Mouse (Mus musculus) left cerebral cortex, adult 18-20 months (tissue): Measurements from ENCODE around the gene C2cd2l. TPM values are rescaled to one million over a fixed set of nuclear protein-coding genes. Genes with fewer than 3 reads are reported as not detected.
"Not testable (repeated sequence)": the region's sequence is repeated elsewhere in the genome, so short reads cannot be mapped to it uniquely, and the experiment has no call there.

Experiments
- DNase-seq, 2 experiments: peaks; one replicate each; pipeline ENCODE4 v3.0.0; 2021 to 2022; ENCODE audit warnings: low spot score in 2 of 2, mixed read lengths in 1 of 2
- long read RNA-seq, 2 experiments: library from polyadenylated mRNA; stranded (forward); transcript quantifications; one replicate each; pipeline ENCODE4 v2.0.0; 2021
- total RNA-seq, 2 experiments: library from RNA; stranded (reverse); gene quantifications; 2 replicates each; pipeline ENCODE4 v1.2.3; 2021

The C2cd2l gene
- 100 to 1,000 TPM; 188 to 207 TPM for total RNA-seq
- long read RNA-seq, experiment 1, full-length matches to known transcripts, result 107 of 218 reads
- long read RNA-seq, experiment 1, partial matches to known transcripts, result 65 of 218 reads
- long read RNA-seq, experiment 1, other reads (novel, unspliced or antisense), result 46 of 218 reads
- long read RNA-seq, experiment 2, full-length matches to known transcripts, result 46 of 137 reads
- long read RNA-seq, experiment 2, partial matches to known transcripts, result 67 of 137 reads
- long read RNA-seq, experiment 2, other reads (novel, unspliced or antisense), result 24 of 137 reads

DNA sequence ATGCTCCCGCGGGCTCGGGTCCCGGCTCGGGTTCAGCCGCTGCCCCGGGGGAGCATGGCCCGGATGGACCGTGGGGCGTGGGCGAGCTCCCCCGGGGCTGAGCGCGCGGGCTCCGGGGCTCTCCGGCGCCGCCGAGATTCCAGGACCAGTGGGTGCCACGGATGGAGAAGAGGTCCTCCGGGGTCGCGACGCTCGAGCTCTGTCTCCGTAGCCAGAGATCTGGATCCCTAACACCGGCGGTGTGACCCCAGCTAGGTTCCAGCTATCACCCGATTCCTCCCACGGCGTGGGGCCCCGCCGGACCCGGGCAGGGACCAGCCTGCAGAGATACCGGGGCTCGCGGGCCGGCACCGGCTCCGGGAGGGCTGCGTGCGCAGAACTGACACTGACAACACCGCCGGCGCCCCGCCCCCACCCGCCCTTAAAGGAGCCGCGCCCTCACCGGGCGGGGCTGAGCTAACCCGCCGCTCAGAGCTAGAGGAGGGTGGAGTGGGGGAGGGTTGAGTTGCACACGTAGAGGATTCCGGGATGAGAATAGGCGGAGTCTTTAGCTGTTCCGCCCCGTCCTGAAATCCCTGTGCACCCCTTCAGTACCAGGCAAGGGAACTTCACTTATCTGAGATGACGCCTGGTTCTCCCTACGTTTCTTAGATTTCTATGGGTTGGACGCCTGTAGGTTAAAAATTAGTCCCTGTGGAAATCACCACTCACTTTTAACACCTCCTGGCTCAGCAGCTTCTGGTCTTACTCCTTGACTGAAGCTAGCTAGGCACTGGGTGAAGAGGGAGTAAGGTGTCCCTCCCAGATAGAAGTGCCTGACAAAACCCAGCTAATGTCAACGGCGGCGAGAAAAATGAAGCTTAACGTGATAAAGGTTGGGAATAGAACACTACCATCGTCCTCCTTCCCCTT, at the start of gene C2cd2l:
C2cd2l (minus strand) TSS at position 399 of the 912 bp plus-strand sequence.
- DNase-seq, result peak; percentile 88 to 93

DNA sequence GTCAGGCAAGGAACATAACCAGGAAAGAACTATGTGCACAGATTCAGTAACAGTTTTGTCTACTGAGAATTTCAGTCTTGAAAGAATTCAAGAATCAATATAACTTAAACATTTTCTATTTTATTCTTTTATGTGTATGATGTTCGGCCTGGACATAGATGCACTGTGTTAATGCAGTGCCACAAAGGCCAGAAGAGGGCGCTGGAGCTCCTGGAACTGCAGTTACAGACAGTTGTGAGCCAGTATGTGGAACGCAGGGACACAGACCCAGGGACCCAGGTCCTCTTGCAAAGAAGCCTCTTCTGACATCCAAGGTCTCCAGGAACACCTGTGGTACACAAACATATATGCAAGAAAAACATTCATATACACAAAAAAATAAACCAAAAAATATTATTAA, 44.4 kb upstream of the C2cd2l start:
- DNase-seq, result no peak

DNA sequence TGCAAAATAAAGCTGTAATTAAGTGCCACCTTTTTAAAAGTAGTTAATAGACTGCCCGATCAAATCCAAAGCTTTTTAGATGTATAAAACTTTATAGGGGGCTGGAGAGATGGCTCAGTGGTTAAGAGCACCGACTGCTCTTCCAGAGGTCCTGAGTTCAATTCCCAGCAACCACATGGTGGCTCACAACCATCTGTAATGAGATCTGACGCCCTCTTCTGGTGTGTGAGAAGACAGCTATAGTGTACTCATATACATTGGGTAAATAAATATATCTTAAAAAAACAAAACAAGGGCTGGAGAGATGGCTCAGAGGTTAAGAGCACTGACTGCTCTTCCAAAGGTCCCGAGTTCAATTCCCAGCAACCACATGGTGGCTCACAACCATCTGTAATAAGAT, 41.8 kb upstream of the C2cd2l start:
- DNase-seq, result not testable (repeated sequence)

DNA sequence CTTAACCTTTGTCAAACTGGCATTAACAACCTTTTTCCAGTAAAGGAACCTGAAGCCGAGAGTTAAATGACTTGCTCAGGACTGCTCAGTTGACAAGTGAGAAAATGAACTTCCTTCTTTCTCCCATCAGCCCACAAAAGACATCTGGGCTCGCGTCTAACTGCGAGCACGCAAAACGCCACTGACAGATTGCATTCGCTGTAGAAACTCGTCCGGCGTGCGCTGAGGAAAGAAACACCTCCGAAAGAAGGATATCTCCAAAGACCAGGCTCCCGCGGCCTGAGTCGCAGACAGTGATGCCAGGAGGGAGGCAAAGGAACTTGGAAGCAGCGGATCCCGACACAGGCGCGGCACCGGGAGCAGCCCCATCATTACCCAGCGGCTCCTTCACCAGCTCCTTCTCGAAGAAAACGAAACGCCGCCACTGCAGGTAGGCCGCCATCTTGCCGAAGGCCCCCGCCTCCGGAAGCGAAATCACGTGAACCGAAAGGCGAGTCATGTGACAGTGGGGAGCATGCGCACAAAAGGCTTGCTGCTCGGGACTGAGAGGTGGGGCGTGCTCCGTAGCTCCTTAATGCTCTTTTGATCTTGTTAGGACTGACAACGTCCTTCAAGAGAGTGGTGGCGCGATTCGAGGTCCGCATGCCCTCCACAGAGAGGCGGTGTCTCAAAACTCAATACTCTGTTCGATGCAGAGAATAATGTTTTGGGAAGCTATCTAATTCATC, 41.3 kb upstream of the C2cd2l start, which contains the start of gene Vps11:
Vps11 (minus strand) TSS at position 481 of the 728 bp plus-strand sequence.
- DNase-seq, result peak; percentile 92 to 94

DNA sequence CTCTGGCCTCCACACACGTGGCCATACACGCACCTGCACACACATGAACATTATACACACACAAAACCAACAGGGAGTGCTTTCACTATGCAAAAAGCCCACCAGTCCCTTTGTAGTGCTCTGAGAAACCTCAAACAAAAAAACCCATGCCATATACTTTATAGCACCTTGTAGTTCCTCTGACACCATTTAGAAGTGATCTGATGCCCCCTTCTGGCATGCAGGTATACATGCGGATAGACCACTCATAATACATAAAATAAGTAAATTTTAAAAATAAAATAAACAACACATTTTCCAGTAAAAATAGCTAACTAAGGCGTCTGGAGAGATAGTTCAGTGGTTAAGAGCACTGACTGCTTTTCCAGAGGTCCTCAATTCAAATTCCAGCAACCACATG, 37.1 kb upstream of the C2cd2l start:
- no peak for DNase-seq

DNA sequence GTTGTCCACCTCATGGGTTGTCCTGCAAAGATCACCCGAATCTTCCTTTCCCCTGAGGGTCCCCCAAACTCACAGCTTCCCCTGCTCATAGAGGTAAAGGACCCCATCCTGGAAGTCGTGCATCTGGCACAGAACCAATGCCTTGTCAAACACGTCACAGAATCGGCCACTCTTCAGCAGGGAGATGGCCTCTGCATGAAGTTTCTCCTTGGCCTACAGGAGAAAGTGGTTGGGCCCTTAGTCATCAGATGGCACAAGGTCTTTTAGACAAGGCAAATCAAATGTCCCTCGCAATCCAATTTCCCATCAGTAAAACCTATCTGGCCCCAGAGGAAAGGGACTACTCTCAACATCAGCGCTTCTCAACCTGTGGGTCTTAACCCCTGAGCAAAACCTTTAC, 33.1 kb upstream of the C2cd2l start:
- DNase-seq, result no peak

DNA sequence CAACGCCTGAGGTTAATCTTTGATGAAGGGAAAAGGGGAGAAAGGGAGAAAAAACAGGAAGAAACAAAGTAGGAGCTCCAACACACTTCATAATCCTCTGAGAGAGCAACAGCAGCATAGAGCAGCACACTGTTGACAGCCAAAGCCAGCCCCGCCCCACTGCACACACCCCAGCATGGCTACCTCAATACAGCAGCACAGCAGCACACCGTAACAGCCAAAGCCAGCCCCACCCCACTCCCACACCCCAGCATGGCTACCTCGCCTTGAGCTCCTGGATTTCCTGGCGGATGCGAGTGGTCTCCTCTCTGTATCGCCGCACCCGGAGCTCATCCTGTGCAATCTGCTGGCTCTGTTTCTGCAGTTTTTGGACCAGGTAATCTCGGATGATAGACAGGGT, 32.3 kb upstream of the C2cd2l start:
- no peak for DNase-seq

DNA sequence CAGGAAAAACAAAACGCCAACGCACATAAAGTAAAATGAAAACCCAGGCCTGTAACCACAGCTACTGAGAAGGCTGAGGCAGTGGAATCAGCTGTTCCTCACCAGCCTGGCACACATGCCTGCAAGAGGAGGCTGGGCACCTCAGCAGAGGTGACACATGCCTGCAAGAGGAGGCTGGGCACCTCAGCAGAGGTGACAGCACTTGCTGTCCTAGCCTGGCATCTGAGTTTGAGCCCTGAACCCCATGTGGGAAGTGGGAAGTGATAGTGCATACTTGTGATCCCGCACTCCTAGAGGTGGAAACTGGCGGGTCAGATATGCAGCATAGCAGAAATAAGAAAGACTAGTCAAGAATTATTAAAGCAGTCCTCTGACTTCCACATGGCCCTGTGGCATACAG, 31.3 kb upstream of the C2cd2l start:
- no peak for DNase-seq

DNA sequence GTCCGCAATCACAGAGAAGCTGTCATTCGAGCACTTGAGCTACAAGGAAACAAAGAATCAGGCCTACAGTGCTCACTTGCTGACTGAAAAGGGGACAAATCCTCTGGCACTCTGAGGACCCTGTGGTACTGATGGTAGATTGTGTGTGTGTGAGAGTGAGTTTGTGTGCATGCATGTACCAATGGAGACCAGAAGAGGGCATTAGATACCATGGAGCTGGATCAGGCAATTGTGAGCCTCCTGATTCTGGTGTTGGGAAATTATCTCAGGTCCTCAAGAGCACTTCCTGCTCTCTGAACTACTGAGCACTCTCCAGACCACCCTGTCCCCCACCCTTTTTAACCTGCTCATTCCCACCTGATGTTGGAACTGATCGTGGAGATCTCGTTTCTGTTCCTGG, 28.5 kb upstream of the C2cd2l start:
- DNase-seq, result no peak

DNA sequence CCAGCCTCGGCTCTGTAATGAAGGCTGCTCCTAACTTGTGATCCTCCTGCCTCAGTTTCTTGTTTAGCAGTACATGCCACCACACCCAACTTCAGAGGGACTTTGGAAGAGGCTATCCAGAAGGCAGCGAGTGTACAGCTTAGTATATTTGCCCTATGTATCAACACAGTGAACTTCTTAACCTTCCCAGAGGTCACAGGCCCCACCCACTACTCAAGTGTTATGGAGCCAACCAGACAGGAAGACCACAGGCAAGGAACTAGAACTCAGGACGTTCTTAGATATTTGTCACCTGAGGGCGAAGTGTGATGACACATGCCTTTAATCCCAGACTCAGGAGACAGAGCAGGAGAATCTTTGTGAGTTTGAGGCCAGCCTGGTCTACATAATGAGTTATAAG, 27.5 kb upstream of the C2cd2l start:
- no peak for DNase-seq

DNA sequence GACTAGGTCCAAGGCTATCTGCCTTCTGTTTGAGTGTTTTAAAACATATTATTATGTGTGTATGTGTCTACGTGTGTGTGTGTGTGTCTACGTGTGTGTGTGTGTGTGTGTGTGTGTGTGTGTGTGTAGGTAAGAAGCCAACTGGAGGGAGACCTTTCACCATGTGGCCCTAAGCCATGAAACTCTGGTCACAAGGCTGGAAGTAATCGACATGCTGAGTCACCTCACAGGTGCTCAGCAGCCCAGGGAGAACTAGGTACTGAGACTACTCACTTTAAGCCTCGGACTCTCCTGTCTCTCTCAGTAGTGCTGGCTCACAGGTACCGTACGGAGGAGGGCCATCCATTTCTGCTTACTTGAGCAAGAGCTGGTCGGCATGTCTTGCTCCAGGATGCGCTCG, 27.1 kb upstream of the C2cd2l start:
- no peak for DNase-seq

DNA sequence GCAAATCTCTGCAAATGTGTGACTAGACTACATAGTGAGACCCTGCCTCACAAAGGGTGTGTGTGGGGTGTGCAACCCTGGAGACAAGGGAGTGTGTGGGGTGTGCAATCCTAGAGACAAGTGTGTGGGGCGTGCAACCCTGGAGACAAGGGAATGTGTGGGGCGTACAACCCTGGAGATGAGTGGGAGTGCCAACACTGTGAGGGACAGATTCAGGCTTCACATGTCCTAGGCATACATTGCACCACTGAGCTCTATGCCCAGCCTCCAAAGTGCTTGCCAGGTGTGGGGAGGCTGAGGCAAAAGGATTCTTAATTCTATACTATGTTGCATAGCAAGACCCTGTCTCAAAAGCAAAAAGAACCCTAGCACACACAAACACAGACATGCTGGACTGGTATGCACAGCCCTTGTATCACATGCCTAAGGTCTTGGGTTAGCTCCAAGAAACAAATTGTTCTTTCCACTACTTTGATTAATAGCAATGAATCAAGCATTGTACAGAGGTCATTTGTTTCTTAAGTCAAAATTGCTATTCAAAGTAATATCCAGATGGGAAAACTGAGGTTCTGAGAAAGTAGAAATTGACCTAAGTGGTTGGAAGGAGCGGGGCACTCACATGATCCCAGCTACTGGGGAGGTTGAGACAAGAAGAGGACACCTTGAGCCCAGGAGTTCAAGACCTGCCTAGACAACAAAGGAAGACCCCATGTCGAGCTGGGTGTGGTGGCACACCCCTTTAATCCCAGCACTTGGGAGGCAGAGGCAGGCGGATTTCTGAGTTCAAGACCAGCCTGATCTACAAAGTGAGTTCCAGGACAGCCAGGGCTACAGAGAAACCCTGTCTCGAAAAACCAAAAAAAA, 25.7 kb upstream of the C2cd2l start:
- DNase-seq, result peak in 1 of 2 experiments; percentile 31

DNA sequence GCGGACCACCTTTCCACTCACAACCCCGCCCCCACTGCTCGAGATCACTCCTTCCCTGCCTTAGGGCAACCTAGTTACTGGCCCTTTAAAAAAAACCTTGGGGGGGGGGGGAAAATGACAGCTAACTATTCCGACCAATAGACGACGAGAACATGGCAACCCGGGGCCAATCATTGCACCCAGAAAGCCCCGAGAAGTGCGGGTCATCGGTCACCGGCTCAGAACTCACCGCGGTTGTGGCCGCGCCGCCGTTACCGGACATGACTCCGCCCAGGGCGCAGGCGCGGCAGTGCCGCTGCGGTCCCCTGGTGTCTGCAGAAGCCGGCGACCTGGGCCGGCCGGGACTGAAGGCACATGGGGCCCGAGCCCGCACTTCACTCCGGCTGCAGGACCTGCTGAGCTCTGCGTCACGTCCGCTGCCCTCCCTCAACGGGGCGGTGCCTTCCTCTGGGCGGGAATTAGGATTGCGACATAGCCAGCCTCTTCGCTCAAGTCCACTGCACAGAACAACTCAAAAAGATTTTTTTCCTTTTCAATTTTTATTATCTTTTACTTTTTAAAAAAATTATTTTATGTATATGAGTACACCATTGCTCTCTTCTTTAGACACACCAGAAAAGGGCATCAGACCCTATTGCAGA, 23.8 kb upstream of the C2cd2l start, which contains the start of gene Hmbs:
Hmbs (minus strand) TSS at position 448 of the 641 bp plus-strand sequence.
- DNase-seq, result peak; percentile 83 to 92

DNA sequence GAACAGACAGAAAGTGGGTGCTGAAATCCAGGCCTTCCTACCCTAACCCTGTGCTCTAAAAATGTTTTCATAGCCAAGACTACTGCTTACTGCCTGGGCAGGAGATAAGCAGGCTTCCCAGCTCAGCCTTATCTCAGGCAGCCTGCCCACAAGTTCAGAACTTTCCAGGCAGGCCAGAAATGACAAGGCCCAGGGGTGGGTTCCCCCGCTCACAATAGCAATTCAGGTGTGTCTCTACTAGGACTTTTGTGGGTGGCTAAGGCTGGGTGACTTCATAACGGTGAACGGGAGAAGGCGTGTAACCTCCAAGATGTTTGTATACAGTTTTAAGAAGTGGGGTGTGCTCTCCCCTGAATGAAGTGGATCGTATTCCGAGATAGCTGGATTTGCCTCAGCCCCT, 23.2 kb upstream of the C2cd2l start:
- no peak for DNase-seq

DNA sequence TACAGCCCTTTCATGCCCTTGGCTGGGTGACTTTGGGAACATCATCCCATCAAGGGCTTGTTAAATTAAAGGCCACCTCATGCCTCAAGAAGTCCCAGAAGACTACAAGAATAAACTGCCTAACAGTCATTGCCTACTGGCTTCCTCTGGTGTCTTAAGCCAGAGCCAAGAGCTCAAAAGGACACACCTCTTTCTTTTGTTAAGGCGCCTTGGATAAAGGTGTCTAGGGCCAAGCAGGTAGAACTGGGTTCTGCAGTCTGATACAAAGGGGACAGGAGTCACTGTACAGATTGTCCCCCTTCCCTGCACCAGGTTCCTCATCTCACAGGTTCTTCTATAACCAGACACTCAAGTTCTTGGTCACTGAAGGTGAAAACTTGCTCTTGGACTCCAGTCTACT, 22.5 kb upstream of the C2cd2l start:
- no peak for DNase-seq

DNA sequence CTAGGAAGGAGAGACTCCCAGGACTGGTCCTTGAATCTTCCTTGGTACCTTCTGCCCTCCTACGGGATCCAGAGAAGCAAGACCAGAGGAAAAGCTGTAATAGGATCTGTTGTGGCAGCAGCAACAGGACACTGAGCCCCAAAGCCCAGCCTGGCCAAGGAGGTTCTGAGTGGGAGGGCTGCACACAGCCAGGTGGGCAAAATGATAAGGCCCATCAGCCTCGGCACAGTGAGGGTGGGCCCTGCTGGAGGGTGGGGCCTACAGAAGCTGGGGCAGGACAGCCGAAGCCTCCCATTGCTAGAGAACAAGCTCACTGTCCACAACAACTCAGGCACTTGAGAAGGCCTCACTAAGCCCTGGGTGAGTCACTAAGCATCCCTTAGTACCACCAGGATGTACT, 22.1 kb upstream of the C2cd2l start:
- DNase-seq, result no peak

DNA sequence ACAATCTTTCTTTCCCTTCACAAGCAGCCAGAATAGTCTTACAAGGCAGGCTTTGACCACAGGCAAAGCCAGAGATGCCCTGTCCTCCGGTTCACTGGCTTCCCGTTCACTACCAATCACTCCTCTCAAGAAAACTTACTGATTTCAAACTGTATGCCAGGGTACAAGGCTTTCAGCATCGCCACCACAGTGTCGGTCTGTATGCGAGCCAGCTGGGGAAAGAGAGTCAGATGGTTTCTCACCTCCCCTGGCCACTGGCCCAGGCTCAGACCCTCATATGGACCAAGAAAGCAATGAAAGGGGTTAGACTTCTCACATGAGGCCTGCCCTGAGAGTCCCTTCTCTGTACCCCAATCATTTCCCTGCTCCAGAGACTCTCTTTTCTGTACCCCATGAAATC, 21.4 kb upstream of the C2cd2l start:
- no peak for DNase-seq

DNA sequence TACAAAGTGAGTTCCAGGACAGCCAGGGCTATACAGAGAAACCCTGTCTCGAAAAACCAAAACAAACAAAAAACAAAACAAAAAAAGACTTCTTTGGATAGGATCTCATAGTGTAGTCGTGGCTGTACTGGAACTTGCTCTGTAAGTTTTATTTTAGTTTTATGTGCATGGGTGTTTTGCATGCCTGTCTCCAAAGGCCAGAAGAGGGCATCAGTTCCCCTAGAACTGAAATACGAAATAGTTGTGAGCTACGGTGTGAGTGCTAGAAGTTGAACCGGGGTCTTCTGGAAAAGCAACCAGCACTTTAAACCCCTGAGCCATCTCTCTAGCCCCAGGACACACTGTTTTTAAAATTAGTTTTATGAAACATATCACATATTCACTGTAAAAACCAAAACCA, 18.5 kb upstream of the C2cd2l start:
- DNase-seq, result no peak

DNA sequence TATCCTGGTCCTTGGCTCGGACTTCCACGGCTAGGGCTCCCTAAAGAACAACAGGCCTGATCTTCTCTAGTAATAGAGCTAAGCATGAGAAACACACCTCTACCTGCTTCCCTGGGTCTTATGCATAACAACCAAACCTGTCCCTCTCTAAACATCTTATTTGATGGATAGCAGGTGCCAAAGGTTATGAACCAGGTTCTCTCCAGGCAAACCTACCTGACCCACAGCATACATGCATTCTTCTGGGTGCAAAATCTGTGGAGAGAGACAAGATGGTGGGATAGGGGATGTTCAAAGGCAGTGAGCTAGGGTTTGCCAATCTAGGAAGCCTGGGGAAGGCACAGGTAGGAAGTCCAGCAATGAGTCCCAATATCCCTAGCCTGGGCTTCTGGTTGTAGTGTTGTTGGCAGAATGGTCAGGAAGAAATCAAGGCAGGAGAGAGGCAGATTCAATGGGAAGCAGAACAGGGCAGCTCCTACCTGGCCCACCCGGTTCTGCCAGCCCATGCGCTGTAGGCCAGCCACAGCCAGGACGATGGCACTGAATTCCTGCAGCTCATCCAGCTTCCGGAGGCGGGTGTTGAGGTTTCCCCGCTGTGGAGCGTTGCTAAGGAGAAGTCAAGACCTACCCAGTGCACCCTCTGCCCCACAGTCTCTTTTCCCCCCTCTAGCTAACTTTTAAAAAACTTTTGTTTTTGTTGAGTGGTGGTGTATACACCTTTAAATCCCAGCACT, 17.5 kb upstream of the C2cd2l start:
- no peak for DNase-seq
